ENCODE assay signal across 8 mouse cellular contexts in genomic region chr2:5942416-5943032, GRCm38 (mm10). TPM values are rescaled to one million over a fixed set of nuclear protein-coding genes. Genes with fewer than 3 reads are reported as not detected.
DNase-seq lines count a peak whose midpoint lies in the region; ATAC-seq and TF ChIP-seq lines count a peak whose summit lies in the region.

Gene Dhtkd1 (minus strand): TSS chr2:5942792.

- WGBS in forebrain, embryonic 16.5 days, result under 1% methylated on average over 36 of the region's 36 CpGs
- WGBS in liver, embryonic 14.5 days (ENCODE audit: insufficient replicate concordance), result under 1% methylated on average over 36 of the region's 36 CpGs
- 2% methylated on average over 36 of the region's 36 CpGs for WGBS in stomach, postnatal 0 days

- no peaks in the 10 kb centered on the region for H3K36me3 ChIP-seq in forebrain, embryonic 16.5 days (ENCODE audit: control insufficient read depth, insufficient read depth)
- H3K36me3 ChIP-seq in liver, embryonic 14.5 days (replicated peaks; ENCODE audit: control insufficient read depth, insufficient read depth, low read depth), result no peaks in the 10 kb centered on the region
- no peaks in the 10 kb centered on the region for H3K36me3 ChIP-seq in stomach, postnatal 0 days (ENCODE audit: control insufficient read depth, insufficient read depth, low read length)

- peak within 1 kb of the TSS; percentile 62 for H3K4me2 ChIP-seq in forebrain, embryonic 16.5 days (ENCODE audit: low read length)
- peak within 1 kb of the TSS; percentile 84 for H3K4me2 ChIP-seq in liver, embryonic 14.5 days (ENCODE audit: low read depth)
- H3K4me2 ChIP-seq in stomach, postnatal 0 days (replicated peaks; ENCODE audit: low read depth), result peak within 1 kb of the TSS; percentile 88

- peak within 1 kb of the TSS; percentile 50 for H3K4me3 ChIP-seq in forebrain, embryonic 16.5 days (replicated peaks; ENCODE audit: low read length)
- peak within 1 kb of the TSS; percentile 63 to 68 for H3K4me3 ChIP-seq in liver, embryonic 14.5 days (ENCODE audit: insufficient read depth in 1 of 2, low read depth in 2 of 2, low read length in 2 of 2)
- H3K4me3 ChIP-seq in stomach, postnatal 0 days (ENCODE audit: low read depth, low read length), result peak within 1 kb of the TSS; percentile 58

- TF ChIP-seq EP300 in liver, embryonic 14.5 days (IDR thresholded peaks at IDR 0.05; ENCODE audit: low read depth), result no peak
- no peak for TF ChIP-seq EP300 in stomach, postnatal 0 days (optimal IDR thresholded peaks at IDR 0.05)

- ATAC-seq in forebrain, embryonic 16.5 days, result peak; percentile 96
- peak; percentile 83 for ATAC-seq in liver, embryonic 14.5 days (ENCODE audit: insufficient read depth)
- peak; percentile 90 for ATAC-seq in stomach, postnatal 0 days (ENCODE audit: low FRiP score, low TSS enrichment)

- DNase-seq in MEL-GATA-1-ER (ENCODE audit: extremely low read depth, low read depth), result peak; percentile 47
- DNase-seq in cerebellum, adult 8-10 months, result peak; percentile 49
- DNase-seq in heart, postnatal 14 days, result peak; percentile 53 to 65
- DNase-seq in kidney, postnatal 36 days, result peak; percentile 88 to 91
- DNase-seq in liver, embryonic 14.5 days (ENCODE audit: low read depth in 3 of 3, low spot score in 3 of 3), result peak in 2 of 3 experiments; percentile 46 to 47
- DNase-seq in neural tube, embryonic 10.5 days (ENCODE audit: extremely low spot score, low spot score), result peak; percentile 76
- DNase-seq in stomach, postnatal 0 days (ENCODE audit: low spot score), result peak; percentile 66

- peak; percentile 17 for TF ChIP-seq CTCF in liver, embryonic 14.5 days (IDR thresholded peaks at IDR 0.05; ENCODE audit: low read depth)
- peak; percentile 47 for TF ChIP-seq CTCF in stomach, postnatal 0 days (IDR thresholded peaks at IDR 0.05; ENCODE audit: low read depth)

- no peaks in the 10 kb centered on the region for H3K27me3 ChIP-seq in forebrain, embryonic 16.5 days (replicated peaks; ENCODE audit: control insufficient read depth, insufficient read depth, low read length)
- no peaks in the 10 kb centered on the region for H3K27me3 ChIP-seq in liver, embryonic 14.5 days (ENCODE audit: control insufficient read depth, insufficient read depth, low read length)
- no peaks in the 10 kb centered on the region for H3K27me3 ChIP-seq in stomach, postnatal 0 days (ENCODE audit: control insufficient read depth, insufficient read depth, low read length)

- intact Hi-C loops in heart, postnatal 14 days (cut with DNase I), result no loop called here

- 0 out of 2 replicates have a peak within 1 kb of the TSS, but pooled peaks have one; percentile 8 for H3K27ac ChIP-seq in forebrain, embryonic 16.5 days (ENCODE audit: low read length)
- H3K27ac ChIP-seq in liver, embryonic 14.5 days, result no peak within 1 kb of the TSS; the same call in 1 of the 2 replicates
- no peak within 1 kb of the TSS for H3K27ac ChIP-seq in stomach, postnatal 0 days (replicated peaks)

- H3K4me1 ChIP-seq in forebrain, embryonic 16.5 days (replicated peaks; ENCODE audit: control insufficient read depth, insufficient read depth, low read length), result peaks cover 4% of the 10 kb centered on the region; the same call in 1 of the 2 replicates
- H3K4me1 ChIP-seq in liver, embryonic 14.5 days (replicated peaks; ENCODE audit: control insufficient read depth in 2 of 2, insufficient read depth in 2 of 2, low read length in 1 of 2), result peaks cover 17 to 18% of the 10 kb centered on the region in 2 experiments
- H3K4me1 ChIP-seq in stomach, postnatal 0 days (replicated peaks; ENCODE audit: control insufficient read depth, insufficient read depth), result no peaks in the 10 kb centered on the region

- H3K9ac ChIP-seq in forebrain, embryonic 16.5 days (replicated peaks; ENCODE audit: low read depth, low read length), result peak within 1 kb of the TSS; percentile 62
- peak within 1 kb of the TSS; percentile 61 for H3K9ac ChIP-seq in liver, embryonic 14.5 days (replicated peaks)
- H3K9ac ChIP-seq in stomach, postnatal 0 days (ENCODE audit: low read length), result peak within 1 kb of the TSS; percentile 74

- no peaks in the 10 kb centered on the region for H3K9me3 ChIP-seq in forebrain, embryonic 16.5 days (ENCODE audit: control insufficient read depth, low read length)
- no peaks in the 10 kb centered on the region for H3K9me3 ChIP-seq in liver, embryonic 14.5 days (ENCODE audit: control insufficient read depth, low read length)
- no peaks in the 10 kb centered on the region for H3K9me3 ChIP-seq in stomach, postnatal 0 days (ENCODE audit: control insufficient read depth, low read length)

RNA-seq across cellular contexts. Expression of gene Dhtkd1, which starts in this region (rescaled TPM):
- 4.8 and 7.6 TPM in 2 replicates for polyA plus RNA-seq in forebrain, embryonic 16.5 days (2015; fragmentation: Nextera tagmentation; extraction: Ambion mirVana)
- 1 to 10 TPM; 1.9 to 5.7 TPM for total RNA-seq in heart, postnatal 14 days (2021)
- 2.7 and 2.8 TPM in 2 replicates for polyA plus RNA-seq in liver, embryonic 14.5 days (2012; rRNA removed)
- polyA plus RNA-seq in liver, embryonic 14.5 days (2014; fragmentation: Nextera tagmentation; extraction: Ambion mirVana), result 1.6 TPM in 2 replicates
- polyA plus RNA-seq in stomach, postnatal 0 days (2015; fragmentation: Nextera tagmentation; extraction: Ambion mirVana), result 0.65 TPM in 2 replicates

Comparison
In these comparisons a context has a peak if more than half of its experiments do, and no peak if none do; other contexts are left out.
1. Peak in DNase-seq, ATAC-seq, H3K4me3 ChIP-seq, H3K9ac ChIP-seq and H3K4me2 ChIP-seq in stomach, postnatal 0 days; RNA of the gene not detected or under 1 TPM.